Mouse (Mus musculus) granulocyte monocyte progenitor cell, adult 5-6 weeks (primary cell): ENCODE results near the gene Kptn. TPM values are rescaled to one million over a fixed set of nuclear protein-coding genes. Genes with fewer than 3 reads are reported as not detected.
A peak's percentile ranks its signal among the peaks of the same experiment; 100 is the strongest.

Source experiments
- ATAC-seq: replicated peaks from 2 replicates; pipeline ENCODE4 v1.8.0; 2016; ENCODE audit warnings: mild to moderate bottlenecking, moderate TSS enrichment, inconsistent platforms; ENCODE audit not compliant: poor library complexity, severe bottlenecking
- total RNA-seq, 2 experiments: library from RNA; stranded (forward) in 1 of 2; stranded (reverse) in 1 of 2; fragments of 200-712, 200-1000 nt in 1 of 2; fragments of >200 nt in 1 of 2; fragmentation: Nextera tagmentation in 1 of 2; gene quantifications; 2 replicates each; pipeline ENCODE4 v1.2.3; 2014 to 2017

The Kptn gene
- total RNA-seq, 2 experiments from 2014 or later: 11.2 to 20.9 TPM

DNA sequence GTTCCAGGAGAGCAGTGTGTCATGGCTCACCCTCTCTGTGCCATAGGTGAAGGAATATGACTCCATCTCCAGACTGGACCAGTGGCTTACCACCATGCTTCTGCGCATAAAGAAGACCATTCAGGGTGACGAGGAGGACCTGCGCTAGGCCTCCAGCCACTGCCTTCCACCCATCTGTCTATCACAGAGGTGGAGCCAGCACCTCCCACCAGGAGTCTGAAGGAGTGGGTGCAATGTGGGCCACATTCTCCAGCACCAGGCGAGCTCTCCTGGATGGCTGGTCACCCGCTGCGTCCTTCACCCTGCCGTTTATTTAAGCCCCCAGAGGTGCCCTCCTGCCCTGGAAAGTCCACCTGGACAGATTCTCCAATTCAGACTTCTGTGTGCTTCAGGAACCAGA, 3.3 kb upstream of the Kptn start:
- ATAC-seq: no peak

DNA sequence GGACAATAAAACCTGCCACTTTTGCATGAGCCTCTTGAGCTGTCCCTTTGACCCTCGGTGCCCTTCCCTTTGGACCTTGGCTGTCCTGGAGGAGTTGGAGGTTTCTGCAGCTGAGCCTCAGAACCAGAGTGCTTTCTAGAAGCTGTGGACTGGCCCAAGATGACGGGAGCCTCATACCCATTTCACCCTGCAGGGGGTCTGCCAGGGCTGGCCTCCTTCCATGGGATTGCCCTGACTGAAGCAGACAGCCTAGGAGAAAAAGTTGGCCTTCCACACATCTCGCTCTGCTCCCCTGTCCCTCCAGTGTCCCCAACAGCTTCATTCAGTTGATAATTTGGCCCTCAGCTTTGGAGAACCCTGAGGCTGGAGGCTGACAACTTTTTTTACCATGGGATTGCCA, 2.6 kb upstream of the Kptn start:
- ATAC-seq: no peak

DNA sequence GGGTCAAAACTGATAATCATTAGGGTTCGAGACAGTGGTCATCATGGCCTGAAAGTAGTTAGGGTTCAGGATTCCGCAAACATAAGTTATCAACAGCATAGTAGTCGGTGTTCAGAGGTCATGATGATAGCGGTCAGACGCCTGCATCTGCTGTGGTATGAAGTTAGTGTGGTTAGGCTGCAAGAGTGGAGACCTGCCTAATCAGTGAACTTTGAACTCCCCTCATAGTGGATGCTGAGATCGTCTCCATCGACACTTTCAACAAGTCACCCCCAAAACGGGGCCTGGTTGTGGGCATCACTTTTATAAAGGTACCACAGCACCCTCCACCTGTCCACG, 536 bp downstream of the Kptn start:
- ATAC-seq: no peak

DNA sequence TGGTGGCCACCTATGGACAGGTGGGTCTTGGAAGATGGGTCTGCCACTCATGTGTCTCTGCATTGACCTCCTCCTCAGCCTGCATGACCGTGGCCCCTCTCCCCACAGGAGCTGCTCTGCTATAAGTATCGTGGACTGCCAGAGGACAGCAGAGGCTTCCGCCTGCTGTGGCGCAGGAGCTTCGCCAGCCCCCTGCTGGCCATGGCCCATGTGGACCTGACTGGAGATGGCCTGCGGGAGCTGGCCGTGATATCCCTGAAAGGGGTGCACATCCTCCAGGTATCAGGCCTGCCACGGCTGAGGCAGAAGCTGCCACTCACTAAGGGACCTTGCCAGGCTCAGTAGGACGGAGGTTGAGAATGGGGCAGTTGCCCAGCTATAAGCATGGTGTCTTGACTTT, 6.1 kb downstream of the Kptn start:
- ATAC-seq: no peak

DNA sequence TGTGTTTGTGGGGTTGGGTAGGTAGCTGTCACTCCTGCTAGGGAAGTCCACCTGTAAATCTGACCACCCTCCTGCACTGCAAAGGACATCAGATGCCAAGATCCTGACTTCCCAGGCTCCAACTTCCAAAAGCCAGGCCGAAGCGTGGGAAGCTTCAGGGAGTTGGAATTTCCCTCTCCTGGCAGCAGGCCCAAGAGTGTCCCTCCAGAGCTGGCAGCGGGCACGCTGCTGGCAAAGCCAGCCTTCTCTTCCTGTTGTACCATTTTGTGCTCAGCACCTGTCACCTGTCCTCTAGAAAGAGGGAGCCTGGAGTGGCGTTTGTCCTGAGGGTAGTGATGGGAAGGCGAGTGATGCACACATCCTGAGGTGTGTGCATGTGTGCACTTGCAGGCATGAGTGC, 8.6 kb downstream of the Kptn start:
- no peak for ATAC-seq

DNA sequence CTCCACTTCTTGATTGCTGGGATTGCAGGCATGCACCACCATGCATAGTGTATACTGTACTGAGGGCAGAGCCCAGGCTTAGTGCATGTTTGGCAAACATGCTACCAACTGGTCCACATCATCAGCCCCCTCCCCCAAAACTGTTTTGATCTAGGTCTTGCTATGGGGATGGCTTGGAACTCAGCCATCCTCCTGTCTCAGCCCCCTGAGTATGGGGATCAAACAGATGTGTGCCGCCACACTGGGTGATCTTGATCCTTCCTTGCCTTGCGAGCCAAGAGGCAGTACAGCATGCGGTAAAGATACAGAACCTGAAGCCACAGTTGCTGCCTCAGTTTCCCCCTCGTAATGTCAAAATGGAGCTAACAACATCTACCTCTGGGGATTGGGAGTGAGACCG, 9.2 kb downstream of the Kptn start:
- ATAC-seq: no peak

DNA sequence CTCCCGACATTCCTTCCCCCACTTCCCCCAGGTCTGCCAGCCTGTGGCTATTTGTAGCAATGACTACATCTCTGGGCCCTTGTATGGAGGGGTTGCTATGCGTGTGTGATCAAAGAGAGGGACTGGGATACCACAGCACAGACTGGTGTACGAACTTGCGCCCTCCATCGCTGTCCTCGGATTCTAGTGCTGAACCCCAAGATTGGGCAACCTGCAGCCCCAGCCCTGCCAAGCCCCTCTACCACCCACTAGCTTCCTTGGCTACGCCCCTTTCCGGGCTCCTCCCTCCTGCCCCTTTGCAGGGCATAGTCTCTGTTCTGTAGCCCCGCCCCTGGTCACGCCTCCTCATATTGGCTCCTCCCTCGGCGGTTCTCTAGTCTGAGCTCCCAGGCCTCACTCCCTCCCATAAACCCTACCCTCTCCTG, 9.7 kb downstream of the Kptn start, which contains the start of gene Slc8a2:
Slc8a2 (plus strand) TSS at position 406 of the 425 bp plus-strand sequence.
- peak; percentile 90 for ATAC-seq

DNA sequence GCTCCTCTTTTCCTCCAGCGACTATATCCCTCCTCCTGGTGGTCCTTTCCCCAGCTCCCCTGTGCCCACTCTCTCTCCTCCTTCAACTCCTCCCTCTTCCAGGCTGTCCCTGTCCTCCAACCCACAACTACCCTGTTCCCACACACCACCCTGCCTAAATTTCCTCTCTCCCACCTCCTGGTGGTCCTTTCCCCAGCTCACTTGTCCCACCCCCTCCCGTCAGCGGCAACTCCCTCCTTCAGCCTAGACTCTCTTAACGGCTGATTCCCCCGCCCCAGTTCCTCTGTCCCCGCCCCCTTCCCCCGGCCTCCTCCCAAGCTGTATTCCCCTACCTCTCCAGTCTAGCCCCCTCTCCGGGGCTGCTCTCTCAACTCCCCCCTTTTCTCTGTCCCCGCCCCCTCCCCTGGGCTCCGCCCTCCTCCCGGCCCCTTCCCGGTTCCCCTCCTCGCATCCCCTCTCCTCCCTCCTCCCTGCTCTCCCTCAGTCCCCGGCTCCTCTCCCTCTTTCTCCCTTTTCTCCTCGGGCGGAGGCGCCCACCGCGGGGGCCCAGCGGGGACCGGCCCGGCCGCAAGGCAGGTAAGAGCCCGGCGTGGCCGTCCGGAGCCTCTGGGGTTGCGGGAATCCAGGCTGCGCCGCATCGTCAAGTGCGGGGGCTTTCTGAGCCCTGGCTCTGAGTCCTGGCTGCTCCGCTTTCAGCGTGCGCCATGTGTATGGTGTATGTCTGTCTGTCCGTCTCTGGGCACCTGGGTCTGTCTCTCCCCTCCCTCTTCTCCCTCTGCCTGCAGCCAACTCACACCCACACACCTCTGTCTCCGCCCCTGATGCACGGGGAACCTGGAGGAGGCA, 10.4 kb downstream of the Kptn start:
- ATAC-seq: peak; percentile 15; the same call in 1 of the 2 replicates

DNA sequence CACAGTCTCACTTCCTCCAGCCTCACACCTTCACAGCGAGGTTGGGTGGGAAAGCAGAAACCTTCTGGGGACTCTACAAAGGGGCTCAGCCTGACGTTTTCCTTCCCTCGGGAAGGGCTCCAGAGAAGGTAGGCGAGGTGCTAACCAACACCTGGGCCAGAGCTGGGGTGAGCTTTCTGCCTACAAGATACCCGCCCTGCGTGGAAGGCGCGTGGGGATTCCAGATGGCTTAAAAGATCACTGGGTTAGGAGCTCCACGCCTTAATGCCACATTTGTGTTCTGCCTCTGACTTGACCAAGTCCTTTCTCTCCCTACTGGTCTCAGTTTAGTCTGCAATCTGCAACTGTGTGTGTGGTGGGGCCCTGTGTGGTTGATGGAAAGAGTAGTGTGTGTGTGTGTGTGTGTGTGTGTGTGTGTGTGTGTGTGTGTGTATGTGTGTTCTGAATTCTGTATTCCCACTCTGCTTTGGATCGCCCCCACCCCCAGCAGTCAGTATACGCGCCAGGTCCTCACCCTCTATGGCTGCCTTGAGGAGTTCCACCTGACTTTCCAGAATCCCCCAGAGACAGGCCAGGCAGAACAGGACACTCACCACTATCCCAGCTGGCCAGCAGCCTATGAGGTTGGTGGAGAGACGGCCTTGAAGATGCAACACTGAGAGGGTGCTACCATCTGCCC, 11.4 kb downstream of the Kptn start:
- no peak for ATAC-seq

DNA sequence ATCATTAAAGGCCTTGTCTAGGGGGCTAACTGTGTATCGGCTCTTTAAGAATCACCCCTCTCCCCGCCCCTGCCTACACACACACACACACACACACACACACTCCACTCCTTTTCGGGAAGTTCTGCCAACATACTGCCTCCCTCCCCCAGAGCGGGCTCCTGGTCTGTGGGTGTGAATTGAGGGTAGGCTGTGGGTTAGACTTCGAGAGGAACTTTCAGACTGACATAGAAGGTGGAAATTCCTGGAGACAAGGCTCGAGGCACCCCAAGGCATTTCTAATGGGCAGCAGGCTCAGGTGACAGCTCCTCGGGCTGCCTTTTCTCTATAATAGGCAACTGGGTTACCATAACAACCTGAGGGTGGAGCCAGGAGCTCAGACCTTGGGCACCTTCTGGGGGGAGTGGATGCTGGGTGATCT, 12.5 kb downstream of the Kptn start:
- no peak for ATAC-seq

DNA sequence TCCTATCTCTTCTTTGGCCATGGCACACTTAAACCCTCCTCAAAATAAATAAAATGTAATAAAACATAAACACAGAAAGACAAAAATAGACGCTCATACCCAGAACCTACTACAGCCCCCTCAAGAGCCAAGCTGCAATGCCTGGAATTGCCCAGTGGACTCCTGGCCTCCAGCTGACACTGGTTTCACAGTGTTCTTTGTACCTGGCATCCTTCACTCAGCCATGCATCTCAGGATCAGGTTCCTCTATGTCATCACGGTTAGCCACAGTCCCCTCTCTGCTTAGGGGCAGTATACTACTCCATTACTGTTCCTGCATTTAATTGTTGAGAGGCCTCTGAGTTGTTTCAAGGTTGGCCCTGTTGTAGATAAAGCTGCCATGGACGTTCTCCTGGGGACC, 13.2 kb downstream of the Kptn start:
- no peak for ATAC-seq

DNA sequence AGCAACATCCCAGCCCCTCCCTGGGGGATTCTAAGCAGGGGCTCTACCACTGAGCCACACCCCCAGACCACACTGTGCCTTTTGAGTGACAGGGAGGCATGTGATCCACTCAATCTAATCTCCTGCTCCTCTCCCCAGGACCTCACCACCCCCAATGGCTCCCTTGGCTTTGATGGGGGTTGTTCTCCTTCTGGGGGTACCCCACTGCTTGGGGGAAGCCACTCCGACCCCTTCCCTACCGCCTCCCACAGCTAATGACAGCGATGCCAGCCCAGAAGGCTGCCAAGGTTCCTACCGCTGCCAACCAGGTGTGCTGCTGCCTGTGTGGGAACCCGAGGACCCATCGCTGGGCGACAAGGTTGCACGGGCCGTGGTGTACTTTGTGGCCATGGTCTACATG, 14.0 kb downstream of the Kptn start:
- no peak for ATAC-seq

DNA sequence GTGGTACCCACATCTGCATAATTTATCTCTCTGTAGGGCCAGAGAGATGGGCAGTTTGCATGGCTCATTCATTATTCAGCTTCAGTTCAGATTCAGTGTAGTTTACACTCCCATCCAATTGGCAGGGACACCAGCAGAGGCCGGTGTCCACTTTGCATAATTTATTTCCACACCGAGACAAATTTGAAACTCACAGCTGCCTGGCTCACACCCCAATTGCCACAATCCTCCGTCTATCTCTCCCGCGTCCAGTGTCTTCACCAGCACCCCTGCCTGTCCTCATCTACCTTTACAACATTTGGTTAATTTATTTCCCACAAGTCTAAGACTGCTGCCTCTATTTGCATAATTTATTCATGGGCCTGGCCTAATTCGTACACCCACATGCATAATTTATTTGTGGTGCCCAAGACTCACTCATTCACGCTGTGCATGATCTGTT, 15.3 kb downstream of the Kptn start:
- ATAC-seq: no peak

DNA sequence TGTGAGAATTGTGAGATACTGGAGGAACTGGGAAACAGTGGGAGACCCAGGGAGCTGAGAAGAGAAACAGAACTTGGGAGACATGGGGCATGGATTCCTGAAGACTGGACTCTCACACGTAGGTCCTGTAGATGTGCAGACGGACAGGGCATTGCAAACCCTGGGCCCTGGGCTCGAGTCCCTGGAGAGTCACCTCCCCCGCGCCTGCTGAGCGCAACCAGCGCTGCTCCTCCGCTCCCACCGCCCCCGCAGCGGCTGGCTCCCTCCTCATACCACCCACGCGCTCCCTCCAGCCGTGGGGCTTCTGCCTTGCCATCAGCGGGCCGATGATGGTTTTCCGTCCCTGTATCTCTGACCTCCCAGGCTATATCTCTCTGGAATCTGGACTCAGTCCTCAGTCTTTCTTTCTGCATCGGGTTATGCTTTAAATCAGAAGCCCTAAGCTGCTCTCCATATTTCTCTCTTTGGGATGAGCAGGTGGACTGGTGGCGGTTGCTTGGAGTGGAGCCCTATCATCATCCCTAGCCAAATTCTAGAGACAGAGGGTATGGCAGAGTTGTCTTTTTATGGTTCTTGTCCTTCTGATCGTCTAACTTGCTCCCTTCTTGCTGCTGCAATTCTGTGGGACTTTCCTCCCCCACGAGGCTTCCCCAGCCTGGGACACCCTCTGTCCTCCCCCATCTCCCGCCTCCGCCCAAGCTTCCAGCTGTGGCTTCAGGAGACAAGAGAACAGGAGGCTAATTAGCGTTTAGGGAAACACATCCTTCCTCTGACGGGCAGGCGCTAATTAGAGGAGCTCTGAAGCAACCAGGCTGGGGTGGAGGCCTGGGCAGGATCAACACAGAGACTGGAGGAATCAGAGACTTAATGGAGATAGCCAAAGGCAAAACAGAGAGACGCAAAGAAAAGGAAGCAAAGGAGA, 27.1 kb downstream of the Kptn start:
- no peak for ATAC-seq

DNA sequence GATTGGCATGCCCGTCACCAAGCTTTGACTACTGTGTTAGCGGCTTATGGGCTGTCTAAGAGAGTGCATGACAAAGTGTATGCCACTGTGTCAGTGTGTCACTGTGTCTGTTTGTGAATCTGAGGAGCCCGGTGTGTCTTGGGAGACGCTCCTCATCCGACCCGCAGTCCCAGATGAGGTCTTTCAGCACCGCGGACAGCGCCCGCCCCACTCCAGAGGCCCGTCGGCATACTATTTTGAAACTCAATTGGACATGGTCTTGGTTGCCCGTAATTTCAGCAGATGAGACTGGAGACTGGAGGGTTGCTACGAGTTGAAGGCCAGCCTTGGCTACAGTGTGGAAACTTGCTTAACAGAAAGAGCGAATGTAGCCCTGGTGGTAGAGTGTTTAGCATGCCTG, 27.9 kb downstream of the Kptn start:
- ATAC-seq: peak; percentile 84

DNA sequence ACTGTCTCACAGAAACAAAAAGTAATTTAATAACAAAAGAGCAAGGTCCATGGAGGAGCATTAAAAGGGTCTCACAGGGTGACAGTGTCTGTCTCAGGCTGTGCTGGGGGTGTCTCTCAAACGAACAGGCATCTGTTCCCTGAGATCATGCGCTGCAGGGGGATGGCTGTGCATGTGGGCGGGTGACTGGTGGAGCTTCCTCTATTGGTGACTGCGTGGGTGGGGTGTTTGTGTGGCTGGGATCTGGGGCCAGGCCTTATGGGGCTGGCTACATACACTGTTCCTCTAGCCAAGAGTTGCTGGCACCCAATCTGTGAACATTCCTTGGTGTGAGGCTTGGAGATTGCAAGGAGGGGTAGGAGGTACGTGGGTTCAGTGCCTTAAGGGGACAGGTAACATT, 29.5 kb downstream of the Kptn start:
- ATAC-seq: 0 out of 2 replicates have a peak, but pooled peaks have one; percentile 17

DNA sequence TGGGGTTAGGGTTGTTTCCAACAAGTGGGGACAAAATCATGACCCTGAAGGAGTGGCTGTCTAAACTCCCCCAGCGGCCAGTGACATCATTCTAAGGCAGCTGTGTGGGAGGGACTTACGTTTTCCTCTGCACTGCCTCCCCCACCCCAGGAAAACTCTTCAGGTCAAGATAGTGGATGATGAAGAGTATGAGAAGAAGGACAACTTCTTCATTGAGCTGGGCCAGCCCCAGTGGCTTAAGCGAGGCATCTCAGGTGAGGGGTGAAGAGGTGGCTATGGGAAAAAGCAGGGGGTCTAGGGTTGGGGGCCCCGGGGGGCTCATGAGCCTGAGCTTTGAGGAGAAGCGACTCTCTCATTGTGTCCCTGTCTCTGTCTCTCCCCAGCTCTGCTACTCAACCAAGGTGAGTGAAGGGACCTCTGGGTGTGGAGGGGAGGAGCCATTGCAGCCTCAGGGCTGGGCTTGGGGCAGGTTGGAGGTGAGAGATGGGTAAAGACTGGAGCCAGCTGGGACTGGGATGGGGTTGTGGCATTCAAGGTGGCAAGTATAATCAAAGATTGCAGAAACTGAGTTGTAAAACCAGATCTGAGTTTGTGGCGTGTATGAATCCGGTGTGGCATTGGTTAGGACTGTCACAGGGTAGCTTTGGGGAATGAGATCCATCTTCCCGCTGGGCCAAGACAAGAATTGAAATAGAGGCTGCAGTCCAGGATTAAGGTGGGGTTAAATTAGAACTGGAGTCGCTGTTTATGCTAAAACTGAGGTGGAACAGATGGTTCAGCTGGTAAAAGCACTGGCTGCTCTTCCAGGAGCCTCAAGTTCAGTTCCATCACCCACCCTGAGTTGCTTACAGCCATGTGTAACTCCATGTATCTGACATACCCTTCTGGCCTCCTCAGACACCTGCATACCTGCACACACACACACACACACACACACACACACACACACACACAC, 30.8 kb downstream of the Kptn start:
- no peak for ATAC-seq

DNA sequence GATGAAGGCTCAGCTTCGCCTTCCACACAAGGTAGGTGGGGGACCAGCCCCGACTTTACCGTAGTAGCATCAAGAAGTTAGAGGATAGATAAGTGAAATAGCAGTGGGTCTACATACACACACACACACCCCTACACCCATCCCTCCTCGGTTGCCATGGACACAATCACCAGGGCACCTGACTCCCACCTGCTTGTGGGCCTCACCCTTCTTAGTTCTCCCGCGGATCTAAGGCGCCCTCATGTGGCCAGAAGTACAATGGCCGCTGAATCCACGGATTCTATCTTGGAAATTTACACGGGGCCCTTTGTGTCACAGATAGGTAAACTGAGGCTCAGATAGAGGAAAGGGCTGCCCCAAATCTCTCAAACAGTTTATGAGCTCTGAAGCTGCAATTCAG, 33.8 kb downstream of the Kptn start:
- ATAC-seq: peak; percentile 65

DNA sequence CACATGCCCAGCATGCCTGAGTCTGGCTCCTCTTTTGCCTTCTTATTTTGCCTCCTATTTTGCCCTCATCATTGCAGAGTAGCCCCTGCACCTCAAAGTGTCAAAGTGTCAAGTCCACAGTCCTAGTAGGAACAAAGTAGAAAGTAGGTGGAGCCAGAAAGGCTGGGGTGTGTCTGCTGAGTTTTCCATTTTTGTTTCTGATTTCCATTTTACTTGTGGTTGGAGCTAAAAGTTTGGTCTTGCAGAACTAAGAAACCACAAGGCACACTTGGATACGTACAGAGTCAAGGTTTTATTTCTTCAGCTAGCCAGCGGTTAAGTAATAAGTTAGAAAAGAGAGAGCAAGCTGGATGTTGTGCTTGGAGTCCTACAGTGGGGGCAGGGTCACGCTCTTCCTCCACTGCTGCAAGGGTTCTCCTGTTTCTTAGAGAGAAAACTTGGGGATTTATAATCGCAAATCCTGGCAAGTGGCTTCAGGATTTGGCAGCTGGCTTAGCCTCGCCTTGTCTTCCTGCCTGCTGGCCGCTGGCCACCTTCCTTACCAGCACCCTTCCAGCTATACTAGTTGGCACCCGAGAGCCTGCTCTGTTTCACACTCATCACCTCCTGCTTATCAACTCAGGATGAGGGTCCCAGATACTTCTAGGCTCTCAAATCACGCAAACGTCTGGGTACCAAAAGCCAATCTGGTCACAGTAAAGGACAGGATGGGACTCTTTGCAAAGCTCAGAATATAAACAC, 35.6 kb downstream of the Kptn start:
- 0 out of 2 replicates have a peak, but pooled peaks have one; percentile 20 for ATAC-seq
